Mouse (Mus musculus) adrenal gland, postnatal 36 days (tissue): ENCODE results near the gene Adcy5. TPM values are rescaled to one million over a fixed set of nuclear protein-coding genes. Genes with fewer than 3 reads are reported as not detected.

Source experiments
- DNase-seq, 2 experiments: peaks; one replicate each; pipeline ENCODE4 v3.0.0; 2021; ENCODE audit warnings: mixed read lengths in 1 of 2
- total RNA-seq, 2 experiments: library from RNA; stranded (reverse); gene quantifications; 2 replicates each; pipeline ENCODE4 v1.2.3; 2021

Gene Adcy5
- total RNA-seq, 2 experiments from 2014 or later: 7.8 to 13.9 TPM

DNA sequence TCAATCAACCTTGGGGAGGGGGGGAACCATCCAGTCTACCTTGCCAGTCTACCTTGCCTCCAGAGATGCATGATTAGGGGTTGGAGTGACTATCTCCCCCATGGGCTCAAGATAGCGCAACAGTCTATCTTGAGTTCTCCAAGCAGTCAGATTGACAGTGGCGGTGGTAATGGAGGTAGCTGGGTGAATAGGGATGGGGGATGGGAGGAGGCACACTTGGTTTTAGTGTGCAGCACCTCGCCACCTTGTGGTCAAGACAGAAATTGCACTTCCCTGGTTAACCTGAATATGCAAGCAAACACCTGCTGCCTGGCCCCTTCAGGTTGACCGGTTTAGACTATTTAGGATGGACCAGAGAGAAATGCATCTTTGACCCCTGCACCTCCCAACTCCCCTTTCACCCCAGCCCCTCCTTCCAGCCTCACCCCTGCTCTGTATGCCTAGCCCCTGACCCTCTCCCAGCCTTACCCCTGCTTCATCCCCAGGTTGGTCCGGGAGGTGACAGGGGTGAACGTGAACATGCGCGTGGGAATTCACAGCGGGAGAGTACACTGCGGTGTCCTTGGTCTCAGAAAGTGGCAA is 115.8 kb downstream of the Adcy5 start:
- peak; percentile 77 to 88 for DNase-seq

- no peak for DNase-seq
These were observed 116.3 kb downstream of the Adcy5 start for GRCm38 (mm10) chr16:35270945-35271344.

DNA sequence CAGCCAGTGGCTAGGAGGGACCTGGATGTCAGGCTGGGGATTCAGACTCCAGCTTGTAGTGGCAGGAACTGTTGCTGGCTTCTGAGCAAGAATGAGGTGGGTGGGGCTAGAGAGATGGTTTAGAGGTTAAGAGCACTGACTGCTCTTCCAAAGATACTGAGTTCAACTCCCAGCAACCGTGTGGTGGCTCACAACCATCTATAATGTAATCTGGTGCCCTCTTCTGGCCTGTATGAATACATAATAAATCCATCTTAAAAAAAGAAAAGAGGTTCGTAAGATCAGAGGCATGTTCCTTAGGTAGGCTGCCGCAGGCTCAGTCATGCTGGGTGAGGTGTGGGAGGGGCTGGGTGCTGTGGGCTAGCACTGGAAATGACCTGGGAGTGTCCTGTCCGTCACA is 116.9 kb downstream of the Adcy5 start:
- no peak for DNase-seq

- no peak for DNase-seq
These were observed 117.7 kb downstream of the Adcy5 start for GRCm38 (mm10) chr16:35272417-35272816.

GRCm38 (mm10) chr16:35278166-35278565 is 123.5 kb downstream of the Adcy5 start:
- no peak for DNase-seq

DNA sequence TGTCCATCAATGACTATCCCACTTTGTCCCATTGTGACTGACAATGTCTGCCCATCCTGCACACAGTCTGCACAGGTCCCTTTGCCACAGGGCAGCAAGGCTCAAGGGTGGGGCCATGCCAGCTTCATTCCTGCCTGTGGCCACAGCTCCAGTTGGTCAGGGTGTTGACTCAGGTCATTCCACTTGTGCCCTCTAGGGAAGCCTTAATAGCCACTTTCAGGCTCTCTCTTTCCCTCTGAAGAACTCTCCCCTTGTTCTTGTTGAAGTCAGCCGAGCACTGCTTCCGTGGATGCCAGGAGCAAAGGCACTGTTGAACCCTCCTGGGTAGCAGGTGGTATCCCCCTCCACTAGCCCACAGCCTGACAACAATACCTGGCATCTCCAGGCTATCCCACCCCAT is 127.8 kb downstream of the Adcy5 start:
- DNase-seq: no peak

GRCm38 (mm10) chr16:35285821-35286220 is 131.1 kb downstream of the Adcy5 start:
- DNase-seq: peak; percentile 35 to 52

GRCm38 (mm10) chr16:35287244-35287643 is 132.6 kb downstream of the Adcy5 start:
- DNase-seq: no peak

DNA sequence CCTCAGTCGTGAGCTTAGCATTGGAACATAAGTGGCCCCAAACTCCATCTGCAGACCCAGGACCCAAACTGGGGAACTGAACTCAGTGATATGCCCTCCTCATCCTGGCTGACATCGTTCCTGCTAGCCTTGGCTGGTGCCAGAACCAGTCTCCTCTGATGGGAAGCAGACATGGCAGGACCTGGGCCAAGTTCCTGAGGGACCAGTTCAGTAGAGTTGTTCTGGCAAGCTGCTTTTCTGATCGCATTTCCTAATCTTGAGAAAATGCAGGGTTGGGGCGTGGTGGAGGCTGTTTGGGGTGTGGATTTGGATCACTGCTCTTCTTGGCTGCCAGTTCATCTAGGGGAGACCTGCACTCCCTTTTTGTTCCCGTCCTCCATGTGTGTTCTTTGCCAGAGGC is 143.1 kb downstream of the Adcy5 start:
- peak in 1 of 2 experiments; percentile 18 for DNase-seq

GRCm38 (mm10) chr16:35300156-35300555 is 145.5 kb downstream of the Adcy5 start:
- no peak for DNase-seq

DNA sequence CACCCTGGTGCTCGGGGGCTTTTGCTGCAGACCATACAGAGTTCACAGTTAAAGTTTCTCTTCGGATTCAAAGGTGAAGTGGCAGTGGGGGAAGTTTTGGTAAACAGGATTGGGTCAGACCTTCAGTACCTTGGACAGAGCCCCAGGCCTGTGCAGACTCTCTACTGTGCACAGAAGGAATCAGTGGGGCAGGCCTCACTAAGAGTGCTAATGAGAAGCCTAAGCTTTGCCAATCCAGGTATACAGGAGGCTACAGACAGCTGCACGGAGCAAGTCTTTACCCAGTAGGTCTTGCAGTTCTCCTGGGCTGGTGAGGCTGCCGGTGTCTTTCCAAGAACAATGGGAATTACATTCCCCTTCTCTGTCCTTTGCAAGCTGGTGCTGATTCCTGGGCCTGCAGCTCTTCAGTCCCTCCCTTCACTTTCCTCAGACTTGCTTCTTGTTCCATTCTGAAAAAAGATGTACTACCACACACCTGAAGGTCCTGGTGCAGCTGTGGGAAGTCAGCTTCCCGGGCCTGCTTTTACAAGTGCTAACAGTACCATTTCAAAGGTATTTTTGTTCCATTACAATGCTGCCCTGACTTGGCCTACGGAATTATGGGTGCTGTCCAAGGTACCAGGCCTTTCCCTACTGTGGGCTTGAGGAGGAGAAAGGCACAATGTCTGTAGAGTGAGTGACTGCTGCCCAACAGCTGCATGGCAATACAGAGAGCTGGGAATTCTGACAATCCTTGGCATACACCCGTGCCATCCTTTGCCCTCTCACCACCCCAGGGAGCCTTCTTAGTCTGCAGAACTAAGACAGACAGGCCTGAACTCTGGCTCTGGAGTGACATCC is 148.0 kb downstream of the Adcy5 start:
- peak; percentile 20 to 47 for DNase-seq

GRCm38 (mm10) chr16:35303721-35304120 is 149.0 kb downstream of the Adcy5 start:
- DNase-seq: no peak

DNA sequence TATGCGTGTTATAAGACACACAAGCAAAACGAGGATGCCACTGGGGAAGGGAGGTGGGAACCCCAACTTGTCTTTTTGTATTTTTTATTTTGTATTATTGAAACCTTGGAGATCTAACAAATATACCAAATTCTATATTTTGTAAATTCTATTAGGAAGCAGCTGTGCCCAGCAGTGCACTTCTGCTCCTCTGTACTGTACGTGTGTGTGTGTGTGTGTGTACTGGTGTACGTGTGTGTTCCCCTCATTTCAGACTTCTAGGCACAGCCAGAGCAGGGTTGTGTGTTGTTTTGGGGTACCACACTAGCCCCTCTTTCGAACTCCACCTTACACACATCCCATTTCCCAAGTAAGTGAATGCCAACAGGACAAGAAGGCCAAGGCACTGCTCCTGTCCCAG is 149.7 kb downstream of the Adcy5 start:
- no peak for DNase-seq

DNA sequence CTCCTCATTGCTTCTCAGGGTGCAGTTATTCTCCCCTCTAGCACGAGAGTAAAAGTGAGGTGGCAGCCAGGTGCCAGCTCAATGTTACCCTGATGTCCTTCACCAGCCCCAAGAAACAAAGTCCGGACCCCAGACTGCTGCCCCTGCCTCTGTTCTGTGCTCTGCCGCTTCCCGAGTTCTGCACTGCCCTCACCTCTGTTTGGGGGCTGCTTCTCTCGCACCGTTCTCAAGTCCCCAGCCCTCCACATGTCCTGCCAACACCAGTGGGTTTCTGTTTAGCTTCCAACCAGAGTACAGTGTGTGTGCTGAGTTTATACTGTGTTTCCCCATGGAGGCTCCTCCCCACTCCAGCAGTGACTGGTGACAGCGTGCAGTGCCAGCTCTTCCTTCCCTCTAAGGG is 150.5 kb downstream of the Adcy5 start:
- DNase-seq: no peak

DNA sequence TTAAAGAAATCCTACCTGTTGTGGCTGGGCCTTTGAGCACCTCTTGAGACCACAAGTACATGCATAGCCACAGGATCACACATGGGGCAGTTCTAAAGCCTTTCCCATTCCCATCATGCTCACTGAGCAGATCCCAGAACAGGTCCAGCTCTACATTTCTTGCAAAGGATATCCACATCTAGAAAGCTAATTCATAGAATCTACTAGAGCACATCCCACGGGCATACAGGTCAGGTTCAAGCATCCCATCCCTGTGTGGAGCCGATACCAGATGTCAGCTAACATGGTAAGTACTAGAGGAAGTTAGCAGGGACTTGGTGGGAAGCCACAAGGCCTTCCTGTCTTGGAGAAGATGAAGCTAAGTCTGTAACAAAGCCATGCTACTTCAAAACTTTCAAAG is 152.0 kb downstream of the Adcy5 start:
- DNase-seq: no peak

GRCm38 (mm10) chr16:35307331-35307730 is 152.7 kb downstream of the Adcy5 start:
- no peak for DNase-seq

- no peak for DNase-seq
These were observed 153.3 kb downstream of the Adcy5 start for GRCm38 (mm10) chr16:35308016-35308415.

- no peak for DNase-seq
These were observed 153.9 kb downstream of the Adcy5 start for GRCm38 (mm10) chr16:35308486-35309143.

GRCm38 (mm10) chr16:35309634-35310033 is 155.0 kb downstream of the Adcy5 start:
- no peak for DNase-seq

DNA sequence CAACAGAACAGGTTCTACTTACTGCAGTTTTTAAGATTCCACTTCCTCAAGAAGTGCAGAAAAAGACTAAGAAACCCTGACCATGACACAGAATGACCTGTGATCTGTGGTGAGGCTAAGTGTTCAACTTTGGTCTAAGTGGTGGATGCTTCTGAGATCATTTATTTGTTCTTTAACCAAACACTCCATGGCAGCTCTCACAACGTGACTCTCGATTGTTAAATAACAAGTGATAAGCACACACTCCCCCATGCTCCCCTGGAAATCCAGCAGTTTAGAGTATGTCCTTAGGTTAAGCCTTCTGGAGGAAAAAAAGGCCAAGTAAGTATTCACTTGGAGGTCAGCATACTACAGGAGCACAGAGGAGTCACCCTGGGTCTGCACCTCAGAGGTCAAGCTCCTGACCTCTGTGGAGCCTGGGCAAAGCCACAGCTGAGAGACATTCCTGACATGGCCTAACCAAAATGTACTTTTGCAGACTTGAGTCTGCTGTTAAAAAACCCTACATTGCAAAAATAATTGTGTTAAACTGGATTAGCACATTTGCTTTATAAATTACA is 156.0 kb downstream of the Adcy5 start:
- DNase-seq: no peak

DNA sequence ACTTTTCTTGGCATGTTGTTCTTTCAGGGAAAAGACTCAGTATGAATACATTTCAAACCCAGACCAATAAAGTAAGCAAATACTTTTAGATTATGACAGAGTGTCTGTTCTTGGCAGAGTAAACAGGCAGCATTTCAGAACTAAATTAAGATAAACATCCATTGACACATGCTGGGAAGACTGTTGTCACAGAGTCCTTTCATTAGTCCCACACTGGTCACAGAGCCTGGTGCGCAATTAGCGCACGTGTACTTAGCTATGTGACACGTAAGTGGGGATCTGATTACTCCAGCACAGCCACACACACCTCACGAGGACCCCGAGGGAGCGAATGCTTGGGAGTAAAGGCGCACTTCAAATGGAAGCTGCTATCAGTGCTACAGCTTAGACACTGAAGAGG is 156.9 kb downstream of the Adcy5 start:
- no peak for DNase-seq

DNA sequence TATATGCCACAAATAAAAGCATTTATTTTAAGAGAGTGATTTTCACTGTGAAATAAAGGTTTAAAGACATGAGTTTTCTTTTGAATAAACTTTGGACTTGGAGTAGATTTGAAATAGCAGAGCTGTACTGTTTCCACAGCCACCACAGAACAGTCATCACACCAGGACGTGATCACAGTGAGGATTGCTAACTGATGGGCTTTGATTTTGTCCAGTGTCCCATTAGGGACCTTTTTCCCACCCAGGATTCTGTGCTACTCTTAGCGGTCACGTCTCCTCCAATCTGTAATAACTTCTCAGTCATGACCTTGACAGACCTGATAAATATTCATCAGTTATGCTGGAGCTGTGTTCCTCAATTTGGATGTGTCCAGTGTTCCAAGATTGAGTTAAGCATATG is 160.8 kb downstream of the Adcy5 start:
- DNase-seq: no peak

GRCm38 (mm10) chr16:35316856-35317264 is 162.2 kb downstream of the Adcy5 start:
- no peak for DNase-seq
